Mouse (Mus musculus) thymus, postnatal 25 days (tissue): ENCODE results near the gene Tmem63b.

ENCODE experiments used
- DNase-seq: peaks from one replicate; pipeline ENCODE4 v3.0.0; 2022

The Tmem63b gene

DNA sequence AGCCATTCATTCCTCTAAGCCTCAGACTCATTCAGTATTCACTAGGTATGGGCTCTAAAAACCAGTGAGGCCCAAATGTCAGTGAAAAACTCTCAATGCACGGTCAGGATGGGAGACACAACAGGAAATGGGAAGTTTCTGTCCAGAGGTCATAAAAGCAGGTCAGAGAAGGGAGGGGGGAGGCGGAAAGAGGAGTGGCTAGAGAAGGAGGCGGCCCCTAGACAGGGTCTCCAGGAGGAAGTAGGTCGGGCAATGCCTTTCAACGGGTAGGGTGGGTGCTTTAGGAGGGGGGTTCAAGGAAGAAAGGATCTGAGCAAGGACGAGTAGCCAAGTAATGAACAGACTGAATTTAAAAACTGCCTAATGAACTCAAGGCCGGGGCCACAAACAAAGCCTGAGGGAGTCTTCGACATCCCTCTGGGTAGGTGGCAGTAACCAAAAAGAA is 67.7 kb downstream of the Tmem63b start:
- peak; percentile 74 for DNase-seq

GRCm38 (mm10) chr17:45617655-45618054 is 69.0 kb downstream of the Tmem63b start:
- no peak for DNase-seq

GRCm38 (mm10) chr17:45616679-45617078 is 70.0 kb downstream of the Tmem63b start:
- no peak for DNase-seq

DNA sequence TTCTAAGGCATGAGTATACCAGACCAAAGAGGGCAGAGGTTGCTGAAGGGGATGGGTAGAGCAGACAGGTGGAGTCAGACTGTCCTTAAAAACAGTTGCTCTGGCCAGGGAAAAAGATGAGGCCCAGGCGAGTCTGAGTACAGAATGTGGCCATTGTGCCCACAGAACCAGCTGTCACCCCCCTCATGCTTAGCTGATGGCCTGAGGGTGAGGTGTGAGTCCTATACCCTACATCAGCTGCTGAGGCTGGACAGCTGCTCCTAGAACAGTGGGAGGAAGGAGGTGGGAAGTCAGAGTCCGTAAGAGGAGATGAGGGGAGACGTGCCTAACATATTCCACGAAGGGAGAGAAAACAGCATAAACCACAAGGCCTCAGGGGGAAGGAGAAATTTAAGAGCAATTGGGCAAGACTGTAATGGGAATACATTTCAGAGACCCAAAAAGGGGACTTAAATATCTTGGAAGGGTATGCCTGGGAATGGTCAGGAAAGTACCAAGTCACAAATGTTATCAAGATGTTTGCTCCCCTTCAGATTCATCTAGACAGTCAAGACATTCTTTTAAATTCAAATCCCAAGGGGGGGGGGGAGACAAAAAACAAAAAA is 70.6 kb downstream of the Tmem63b start:
- DNase-seq = no peak

DNA sequence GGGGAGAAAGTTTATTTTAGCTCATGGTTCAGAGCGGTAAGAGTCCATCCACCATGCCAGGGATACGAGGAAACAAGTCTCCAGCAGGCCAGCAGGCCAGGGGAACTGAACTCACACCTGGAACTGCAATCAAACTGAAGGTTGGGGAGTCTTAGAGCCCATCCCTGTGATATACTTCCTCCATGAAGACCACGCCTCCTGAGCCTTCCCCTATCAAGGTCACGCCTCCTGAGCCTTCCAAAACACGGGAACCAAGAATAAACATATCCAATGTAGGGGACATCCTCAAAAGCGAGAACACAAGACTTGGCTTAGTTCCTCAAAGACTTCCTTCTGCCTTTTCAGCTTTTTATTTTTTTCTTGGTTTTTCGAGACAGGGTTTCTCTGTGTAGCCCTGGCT is 73.8 kb downstream of the Tmem63b start:
- DNase-seq = no peak

- DNase-seq = no peak
These were observed 74.7 kb downstream of the Tmem63b start for GRCm38 (mm10) chr17:45612008-45612407.
